ENCODE assay signal across 12 mouse cellular contexts in the genomic region with DNA sequence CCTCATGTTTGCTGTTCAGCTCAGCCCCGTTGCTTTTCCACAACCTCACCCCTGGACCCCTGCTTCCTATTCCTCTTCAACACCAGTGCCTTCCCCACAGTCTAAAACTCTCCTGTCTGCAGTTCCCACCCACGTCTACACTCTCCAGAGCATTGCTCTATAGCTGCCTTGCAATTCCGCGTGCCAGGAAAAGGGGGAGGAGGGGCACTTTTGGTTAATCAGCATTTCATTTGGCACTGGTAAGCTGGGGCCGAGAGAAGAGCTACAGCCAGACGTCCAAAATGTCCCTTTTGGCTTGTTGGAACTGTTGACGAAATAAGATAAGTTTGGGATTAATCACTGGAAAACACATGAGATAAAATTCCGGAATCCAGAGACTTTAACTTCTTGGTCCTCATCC.
A peak's percentile ranks its signal among the peaks of the same experiment; 100 is the strongest.
DNase-seq lines count a peak whose midpoint lies in the region; ATAC-seq and TF ChIP-seq lines count a peak whose summit lies in the region.
"Had no signal": no experiment of that assay in that cellular context is flagged by ENCODE, and none has a peak within 500 bp of the region (broad histone marks: within the 10 kb centered on the region; RNA-seq: fewer than 3 reads in every experiment).

No protein-coding gene starts in this region.

- DNase-seq in kidney, adult 11 months: peak; percentile 12
- peak; percentile 24 for DNase-seq in gastrocnemius, postnatal 14 days
- DNase-seq in heart, postnatal 10 days: peak; percentile 78 to 82
- DNase-seq in liver, postnatal 0 days: no peak
- no peak for DNase-seq in retina, embryonic 14.5 days (ENCODE audit: low spot score)
- no peak for DNase-seq in midbrain, embryonic 14.5 days
- DNase-seq: right cerebral cortex, postnatal 25 days had no signal

- TF ChIP-seq CTCF in liver, postnatal 0 days (IDR thresholded peaks at IDR 0.05; ENCODE audit: low read depth): no peak

- no peak overlapping the region for H3K4me3 ChIP-seq in kidney, embryonic 14.5 days (ENCODE audit: low read length)
- no peak overlapping the region for H3K4me3 ChIP-seq in lung, embryonic 15.5 days
- H3K4me3 ChIP-seq in liver, postnatal 0 days (ENCODE audit: low read depth, low read length): no peak overlapping the region
- no peak overlapping the region for H3K4me3 ChIP-seq in midbrain, embryonic 14.5 days (replicated peaks; ENCODE audit: low read depth, low read length)
- H3K4me3 ChIP-seq: embryonic facial prominence, embryonic 15.5 days; left cerebral cortex, adult 2 months; myocyte had no signal

- 41% methylated on average over 8 of the region's 8 CpGs for WGBS in kidney, embryonic 14.5 days
- WGBS in lung, embryonic 15.5 days: 33% methylated on average over 8 of the region's 8 CpGs
- WGBS in liver, postnatal 0 days (ENCODE audit: insufficient replicate concordance): 53% methylated on average over 8 of the region's 8 CpGs
- 69% methylated on average over 8 of the region's 8 CpGs for WGBS in midbrain, embryonic 14.5 days

- no peak overlapping the region for H3K9ac ChIP-seq in kidney, embryonic 14.5 days (ENCODE audit: low read depth, low read length)
- no peak overlapping the region for H3K9ac ChIP-seq in lung, embryonic 15.5 days
- no peak overlapping the region for H3K9ac ChIP-seq in liver, postnatal 0 days (replicated peaks)
- H3K9ac ChIP-seq in midbrain, embryonic 14.5 days (replicated peaks; ENCODE audit: low read length): no peak overlapping the region
- H3K9ac ChIP-seq: embryonic facial prominence, embryonic 15.5 days had no signal

- no peaks in the 10 kb centered on the region for H3K9me3 ChIP-seq in kidney, embryonic 14.5 days (ENCODE audit: control insufficient read depth, low read length)
- no peaks in the 10 kb centered on the region for H3K9me3 ChIP-seq in lung, embryonic 15.5 days
- no peaks in the 10 kb centered on the region for H3K9me3 ChIP-seq in liver, postnatal 0 days (ENCODE audit: low read length)
- H3K9me3 ChIP-seq in midbrain, embryonic 14.5 days (ENCODE audit: control insufficient read depth, low read length): no peaks in the 10 kb centered on the region
- H3K9me3 ChIP-seq: embryonic facial prominence, embryonic 15.5 days had no signal

- no peak overlapping the region for H3K4me2 ChIP-seq in kidney, embryonic 14.5 days (replicated peaks; ENCODE audit: low read depth, low read length)
- H3K4me2 ChIP-seq in lung, embryonic 15.5 days: no peak overlapping the region
- no peak overlapping the region for H3K4me2 ChIP-seq in liver, postnatal 0 days (ENCODE audit: low read depth, low read length)
- H3K4me2 ChIP-seq in midbrain, embryonic 14.5 days (ENCODE audit: low read length): no peak overlapping the region
- H3K4me2 ChIP-seq: embryonic facial prominence, embryonic 15.5 days had no signal

- intact Hi-C loops in gastrocnemius, postnatal 14 days (cut with DNase I; ENCODE audit: low total_unique reads): no loop called here
- intact Hi-C loops in heart, postnatal 10 days (cut with DNase I): no loop called here

- no peak for ATAC-seq in kidney, embryonic 14.5 days (ENCODE audit: low FRiP score, low TSS enrichment)
- peak; percentile 61; the same call in 1 of the 2 replicates for ATAC-seq in lung, embryonic 15.5 days (ENCODE audit: borderline replicate concordance, extremely low read depth, low FRiP score, low TSS enrichment)
- no peak for ATAC-seq in liver, postnatal 0 days
- no peak for ATAC-seq in midbrain, embryonic 14.5 days (ENCODE audit: low FRiP score, low TSS enrichment)

- no peaks in the 10 kb centered on the region for H3K36me3 ChIP-seq in kidney, embryonic 14.5 days (ENCODE audit: control insufficient read depth, insufficient read depth, low read length)
- H3K36me3 ChIP-seq in lung, embryonic 15.5 days: no peaks in the 10 kb centered on the region
- no peaks in the 10 kb centered on the region for H3K36me3 ChIP-seq in liver, postnatal 0 days (replicated peaks; ENCODE audit: insufficient read depth, low read length)
- no peaks in the 10 kb centered on the region for H3K36me3 ChIP-seq in midbrain, embryonic 14.5 days (ENCODE audit: control insufficient read depth, insufficient read depth, low read length)
- H3K36me3 ChIP-seq: embryonic facial prominence, embryonic 15.5 days had no signal

- no peak overlapping the region for H3K27ac ChIP-seq in kidney, embryonic 14.5 days (ENCODE audit: low read depth, low read length)
- no peak overlapping the region for H3K27ac ChIP-seq in lung, embryonic 15.5 days
- H3K27ac ChIP-seq in liver, postnatal 0 days (ENCODE audit: low read depth): no peak overlapping the region
- H3K27ac ChIP-seq in midbrain, embryonic 14.5 days (replicated peaks; ENCODE audit: low read depth, low read length): no peak overlapping the region
- H3K27ac ChIP-seq: embryonic facial prominence, embryonic 15.5 days; left cerebral cortex, adult 2 months had no signal

- H3K4me1 ChIP-seq in kidney, embryonic 14.5 days (ENCODE audit: control insufficient read depth, insufficient read depth, low read length): no peaks in the 10 kb centered on the region
- no peaks in the 10 kb centered on the region for H3K4me1 ChIP-seq in lung, embryonic 15.5 days
- no peaks in the 10 kb centered on the region for H3K4me1 ChIP-seq in liver, postnatal 0 days (ENCODE audit: insufficient read depth)
- no peaks in the 10 kb centered on the region for H3K4me1 ChIP-seq in midbrain, embryonic 14.5 days (ENCODE audit: control insufficient read depth, insufficient read depth, low read length)

- H3K27me3 ChIP-seq in kidney, embryonic 14.5 days (ENCODE audit: control insufficient read depth, insufficient read depth, low read length): no peaks in the 10 kb centered on the region
- H3K27me3 ChIP-seq in lung, embryonic 15.5 days: no peaks in the 10 kb centered on the region
- H3K27me3 ChIP-seq in liver, postnatal 0 days (ENCODE audit: insufficient read depth, low read length): no peaks in the 10 kb centered on the region
- H3K27me3 ChIP-seq in midbrain, embryonic 14.5 days (ENCODE audit: control insufficient read depth, insufficient read depth, low read length): no peaks in the 10 kb centered on the region
- H3K27me3 ChIP-seq: embryonic facial prominence, embryonic 15.5 days had no signal

- no peak for TF ChIP-seq EP300 in liver, postnatal 0 days (IDR thresholded peaks at IDR 0.05; ENCODE audit: low read depth)

Comparison
In these comparisons a context has a peak if more than half of its experiments do, and no peak if none do; other contexts are left out.
1. DNase-seq: peak in kidney, adult 11 months (single experiment), gastrocnemius, postnatal 14 days (single experiment) and heart, postnatal 10 days (2 of 2); none in liver, postnatal 0 days (single experiment), retina, embryonic 14.5 days (single experiment) and midbrain, embryonic 14.5 days (single experiment).